Mouse (Mus musculus): ENCODE measurements around the gene Vcp. TPM values are rescaled to one million over a fixed set of nuclear protein-coding genes. Genes with fewer than 3 reads are reported as not detected.

Gene Vcp
- polyA plus RNA-seq, 1 experiment from 2014 or later = 545 TPM

DNA sequence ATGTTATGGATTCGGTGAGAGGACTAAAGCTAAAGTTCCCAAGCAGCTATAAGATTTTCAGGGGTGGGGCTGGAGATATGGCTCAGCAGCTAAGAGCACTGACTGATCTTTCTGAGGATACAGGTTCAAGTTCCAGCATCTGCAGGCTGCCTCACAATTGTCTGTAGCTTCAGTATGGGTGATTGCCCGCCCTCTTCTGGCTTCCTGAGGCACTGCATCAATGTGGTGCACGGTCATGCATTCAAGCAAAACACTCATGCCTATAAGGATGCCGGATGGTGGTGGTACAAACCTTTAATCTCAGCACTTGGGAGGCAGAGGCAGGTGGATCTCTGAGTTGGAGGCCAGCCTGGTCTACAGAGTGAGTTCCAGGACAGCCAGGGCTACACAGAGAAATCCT is 38.7 kb downstream of the Vcp start:
- Histone ChIP-seq H3K27ac (no peak overlapping the region), H3K9me3 (replicated peaks) (no peaks in the 10 kb centered on the region), H3K4me3 (no peak overlapping the region), H3K4me1 (peaks cover 4% of the 10 kb centered on the region; the same call in 1 of the 2 replicates), H3K9ac (no peak overlapping the region), H3K36me3 (ENCODE audit: poor library complexity, severe bottlenecking) (peaks cover 31% of the 10 kb centered on the region), H3K4me2 (no peak overlapping the region), H3K27me3 (0 out of 2 replicates have a peak, but pooled peaks cover 3% of the 10 kb centered on the region)
- WGBS = 25% methylated on average over 4 of the region's 4 CpGs
- ATAC-seq = no peak

DNA sequence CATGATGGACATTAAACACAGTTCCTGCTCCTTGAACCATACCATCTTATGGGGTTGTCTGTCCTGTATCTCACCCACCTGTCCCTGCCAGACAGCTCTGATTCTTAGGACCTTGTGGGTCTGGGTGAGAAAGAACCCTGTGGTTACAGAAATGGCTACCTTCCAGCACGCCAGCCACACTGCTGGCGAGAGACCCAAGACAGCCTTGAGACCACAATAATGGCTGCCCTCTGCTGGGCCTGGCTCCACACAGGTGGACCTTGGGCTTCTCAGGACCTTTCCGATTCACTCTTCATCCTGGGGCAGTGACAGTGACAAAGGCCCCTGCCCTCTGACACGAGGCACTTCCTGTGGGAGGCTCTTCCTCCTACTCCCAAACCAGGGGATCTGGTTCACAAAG is 40.9 kb downstream of the Vcp start:
- Histone ChIP-seq H3K9ac (no peak overlapping the region), H3K4me3 (no peak overlapping the region), H3K4me1 (peaks cover 10% of the 10 kb centered on the region), H3K27me3 (0 out of 2 replicates have a peak, but pooled peaks cover 1% of the 10 kb centered on the region), H3K4me2 (no peak overlapping the region), H3K36me3 (ENCODE audit: poor library complexity, severe bottlenecking) (peaks cover 46% of the 10 kb centered on the region), H3K9me3 (replicated peaks) (no peaks in the 10 kb centered on the region), H3K27ac (no peak overlapping the region; the same call in 1 of the 2 replicates)
- no peak for ATAC-seq
- WGBS = 78% methylated on average over 4 of the region's 4 CpGs

DNA sequence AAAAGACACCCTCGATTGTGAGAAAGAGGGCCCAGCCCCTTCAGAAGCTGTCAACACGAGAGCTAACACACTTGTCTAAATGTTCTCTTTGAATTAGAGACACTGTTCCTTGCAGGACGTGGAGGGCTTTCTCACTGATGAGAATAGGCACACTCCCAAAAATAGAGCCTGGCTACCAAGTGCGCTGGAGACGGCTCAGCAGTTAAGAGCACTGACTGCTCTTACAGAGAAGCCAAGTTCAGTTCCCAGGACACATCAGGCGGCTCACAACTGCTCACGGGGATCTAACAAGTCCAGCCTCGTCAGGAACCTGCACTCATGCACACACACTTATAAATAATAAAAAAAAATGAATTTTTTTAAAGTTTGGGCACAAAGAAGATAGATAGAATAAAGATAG is 41.4 kb downstream of the Vcp start:
- Histone ChIP-seq H3K9me3 (replicated peaks) (no peaks in the 10 kb centered on the region), H3K9ac (no peak overlapping the region), H3K36me3 (ENCODE audit: poor library complexity, severe bottlenecking) (peaks cover 46% of the 10 kb centered on the region), H3K4me2 (no peak overlapping the region), H3K4me3 (no peak overlapping the region), H3K27me3 (no peaks in the 10 kb centered on the region), H3K27ac (no peak overlapping the region; the same call in 1 of the 2 replicates), H3K4me1 (peaks cover 14% of the 10 kb centered on the region)
- no peak for ATAC-seq
- 68% methylated on average over 8 of the region's 8 CpGs for WGBS

DNA sequence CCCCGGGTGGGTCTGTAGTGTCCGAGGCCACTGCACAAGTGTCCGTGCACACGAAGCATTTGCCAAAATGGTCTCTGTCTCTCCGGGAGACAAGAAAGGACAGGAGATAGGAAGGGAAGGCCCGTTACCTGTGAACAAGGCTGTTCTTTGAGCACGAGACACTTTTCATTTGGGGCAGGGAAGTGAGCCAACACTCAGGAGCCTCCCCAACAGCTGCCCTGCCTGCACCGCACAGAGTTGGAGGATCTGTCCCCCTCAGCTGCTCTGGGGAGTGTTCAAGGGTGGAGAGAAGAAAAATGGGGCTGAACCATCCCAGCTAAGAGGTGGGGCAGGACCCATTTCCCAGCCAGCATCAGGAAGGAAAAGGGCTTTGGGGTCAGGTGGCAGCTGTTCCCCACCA is 42.3 kb downstream of the Vcp start:
- Histone ChIP-seq H3K4me1 (peaks cover 24% of the 10 kb centered on the region), H3K36me3 (ENCODE audit: poor library complexity, severe bottlenecking) (peaks cover 51% of the 10 kb centered on the region)

GRCm38 (mm10) chr4:42957306-42957705 is 43.0 kb downstream of the Vcp start:
- Histone ChIP-seq H3K36me3 (ENCODE audit: poor library complexity, severe bottlenecking) (peaks cover 51% of the 10 kb centered on the region), H3K9ac (no peak overlapping the region), H3K4me2 (no peak overlapping the region), H3K9me3 (replicated peaks) (no peaks in the 10 kb centered on the region), H3K27me3 (no peaks in the 10 kb centered on the region), H3K27ac (no peak overlapping the region), H3K4me1 (peaks cover 30% of the 10 kb centered on the region), H3K4me3 (no peak overlapping the region)
- ATAC-seq = no peak
- WGBS = 76% methylated on average over 11 of the region's 11 CpGs

More for the DNA sequence above, 42.3 kb downstream of the Vcp start:
- 90% methylated on average over 8 of the region's 8 CpGs for WGBS
- Histone ChIP-seq H3K27me3 (no peaks in the 10 kb centered on the region), H3K27ac (no peak overlapping the region), H3K9me3 (replicated peaks) (no peaks in the 10 kb centered on the region), H3K4me3 (no peak overlapping the region), H3K9ac (no peak overlapping the region), H3K4me2 (no peak overlapping the region)
- no peak for ATAC-seq

GRCm38 (mm10) chr4:42956581-42956980 is 43.7 kb downstream of the Vcp start:
- Histone ChIP-seq H3K27me3 (no peaks in the 10 kb centered on the region), H3K9me3 (replicated peaks) (no peaks in the 10 kb centered on the region), H3K36me3 (ENCODE audit: poor library complexity, severe bottlenecking) (peaks cover 51% of the 10 kb centered on the region), H3K4me1 (peaks cover 38% of the 10 kb centered on the region), H3K4me3 (no peak overlapping the region), H3K27ac (no peak overlapping the region), H3K9ac (no peak overlapping the region), H3K4me2 (no peak overlapping the region)
- WGBS = 96% methylated on average over 17 of the region's 17 CpGs
- ATAC-seq = no peak

- no peak overlapping the region for H3K4me3 ChIP-seq
- no peak overlapping the region for H3K9ac ChIP-seq
- ATAC-seq = no peak
- 93% methylated on average over 3 of the region's 3 CpGs for whole genome bisulfite sequencing
- peaks cover 51% of the 10 kb centered on the region for H3K4me1 ChIP-seq
- no peaks in the 10 kb centered on the region for H3K9me3 ChIP-seq (replicated peaks)
- H3K27me3 ChIP-seq = no peaks in the 10 kb centered on the region
- H3K36me3 ChIP-seq (ENCODE audit: poor library complexity, severe bottlenecking) = peaks cover 51% of the 10 kb centered on the region
- H3K4me2 ChIP-seq = no peak overlapping the region
- no peak overlapping the region for H3K27ac ChIP-seq
Measured at GRCm38 (mm10) chr4:42955200-42955599, 45.1 kb downstream of the Vcp start.

GRCm38 (mm10) chr4:42954297-42954696 is 46.0 kb downstream of the Vcp start:
- WGBS = 6% methylated on average over 10 of the region's 10 CpGs
- Histone ChIP-seq H3K4me3 (no peak overlapping the region), H3K4me2 (peak overlapping the region; percentile 98), H3K36me3 (ENCODE audit: poor library complexity, severe bottlenecking) (peaks cover 46% of the 10 kb centered on the region), H3K4me1 (peaks cover 53% of the 10 kb centered on the region), H3K9ac (no peak overlapping the region; the same call in 1 of the 2 replicates), H3K9me3 (replicated peaks) (no peaks in the 10 kb centered on the region), H3K27ac (peak overlapping the region; percentile 97), H3K27me3 (no peaks in the 10 kb centered on the region)
- ATAC-seq = no peak

DNA sequence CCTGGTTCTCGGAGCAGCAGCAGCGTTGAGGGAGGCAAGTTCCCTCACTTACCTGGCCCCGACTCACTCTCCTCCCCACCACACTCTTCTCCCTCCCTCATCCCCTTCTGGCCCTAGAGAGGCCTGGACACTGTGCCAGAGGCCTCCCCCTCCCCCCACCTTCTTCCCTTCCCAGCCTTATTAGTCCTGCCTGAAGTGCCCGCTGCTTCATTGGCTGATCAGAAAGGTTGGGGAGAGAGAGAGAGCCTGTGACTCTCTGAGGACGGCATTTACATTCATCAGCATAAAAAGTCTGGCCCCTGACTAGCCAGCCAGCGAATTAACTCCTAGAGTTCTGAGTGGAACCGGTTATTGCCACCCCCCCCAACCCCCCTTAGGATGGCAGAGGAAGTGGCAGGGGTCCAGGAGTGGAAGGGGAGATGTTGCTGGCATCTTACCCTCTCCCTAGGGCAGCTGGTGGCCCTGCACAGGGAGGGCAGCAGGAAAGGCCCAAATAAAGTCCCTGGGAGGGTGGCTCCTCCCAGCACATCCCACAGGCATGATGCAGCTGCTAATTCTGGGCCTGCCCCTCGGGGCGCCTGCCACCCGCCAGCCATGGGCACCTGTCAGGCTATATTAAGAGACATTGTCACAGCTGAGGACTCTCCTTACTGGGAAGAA is 46.7 kb downstream of the Vcp start:
- peak overlapping the region; percentile 69 for H3K4me3 ChIP-seq
- ATAC-seq = no peak

GRCm38 (mm10) chr4:42952563-42952962 is 47.7 kb downstream of the Vcp start:
- ATAC-seq = no peak
- Histone ChIP-seq H3K4me3 (peak overlapping the region; percentile 69), H3K4me1 (peaks cover 71% of the 10 kb centered on the region), H3K27ac (peak overlapping the region; percentile 97), H3K9me3 (replicated peaks) (no peaks in the 10 kb centered on the region), H3K9ac (peak overlapping the region; percentile 91), H3K36me3 (ENCODE audit: poor library complexity, severe bottlenecking) (peaks cover 29% of the 10 kb centered on the region), H3K4me2 (peak overlapping the region; percentile 98), H3K27me3 (no peaks in the 10 kb centered on the region)
- WGBS = 87% methylated on average over 7 of the region's 7 CpGs

More for the DNA sequence above, 46.7 kb downstream of the Vcp start:
- H3K9me3 ChIP-seq (replicated peaks) = no peaks in the 10 kb centered on the region
- H3K4me2 ChIP-seq = peak overlapping the region; percentile 98
- H3K4me1 ChIP-seq = peaks cover 61% of the 10 kb centered on the region
- no peaks in the 10 kb centered on the region for H3K27me3 ChIP-seq
- peak overlapping the region; percentile 91 for H3K9ac ChIP-seq
- peak overlapping the region; percentile 97 for H3K27ac ChIP-seq
- WGBS = 8% methylated on average over 10 of the region's 10 CpGs
- peaks cover 38% of the 10 kb centered on the region for H3K36me3 ChIP-seq (ENCODE audit: poor library complexity, severe bottlenecking)

GRCm38 (mm10) chr4:42951206-42952195 is 48.8 kb downstream of the Vcp start:
- peak overlapping the region; percentile 91 for H3K9ac ChIP-seq
- peak overlapping the region; percentile 97 for H3K27ac ChIP-seq
- peaks cover 19% of the 10 kb centered on the region for H3K36me3 ChIP-seq (ENCODE audit: poor library complexity, severe bottlenecking)
- peak overlapping the region; percentile 69 for H3K4me3 ChIP-seq
- peak overlapping the region; percentile 98 for H3K4me2 ChIP-seq
- WGBS = 52% methylated on average over 11 of the region's 11 CpGs
- no peaks in the 10 kb centered on the region for H3K9me3 ChIP-seq (replicated peaks)
- H3K4me1 ChIP-seq = peaks cover 81% of the 10 kb centered on the region
- ATAC-seq = no peak
- no peaks in the 10 kb centered on the region for H3K27me3 ChIP-seq

- H3K27me3 ChIP-seq = no peaks in the 10 kb centered on the region
- ATAC-seq = peak; percentile 58
- H3K4me3 ChIP-seq = peak overlapping the region; percentile 69
- H3K4me2 ChIP-seq = peak overlapping the region; percentile 98
- peaks cover 11% of the 10 kb centered on the region; the same call in 1 of the 2 replicates for H3K36me3 ChIP-seq (ENCODE audit: poor library complexity, severe bottlenecking)
- peak overlapping the region; percentile 97 for H3K27ac ChIP-seq
- H3K9me3 ChIP-seq (replicated peaks) = no peaks in the 10 kb centered on the region
- H3K4me1 ChIP-seq = peaks cover 88% of the 10 kb centered on the region
- H3K9ac ChIP-seq = peak overlapping the region; percentile 91
- under 1% methylated on average over 7 of the region's 27 CpGs for WGBS
Measured at GRCm38 (mm10) chr4:42950065-42950558, 50.2 kb downstream of the Vcp start.

Data from forebrain, embryonic 13.5 days (tissue).